Mouse (Mus musculus) heart, postnatal 0 days (tissue): ENCODE data around the gene Fryl.

Experiments
- CTCF ChIP-seq: IDR thresholded peaks from 2 replicates; pipeline ENCODE4 v1.5.1; 2016; ENCODE audit warnings: antibody characterized with exemption, control low read depth, low read depth
- EP300 ChIP-seq: IDR thresholded peaks from 2 replicates; pipeline ENCODE4 v1.6.1; 2016; ENCODE audit warnings: antibody characterized with exemption, low read depth

DNA sequence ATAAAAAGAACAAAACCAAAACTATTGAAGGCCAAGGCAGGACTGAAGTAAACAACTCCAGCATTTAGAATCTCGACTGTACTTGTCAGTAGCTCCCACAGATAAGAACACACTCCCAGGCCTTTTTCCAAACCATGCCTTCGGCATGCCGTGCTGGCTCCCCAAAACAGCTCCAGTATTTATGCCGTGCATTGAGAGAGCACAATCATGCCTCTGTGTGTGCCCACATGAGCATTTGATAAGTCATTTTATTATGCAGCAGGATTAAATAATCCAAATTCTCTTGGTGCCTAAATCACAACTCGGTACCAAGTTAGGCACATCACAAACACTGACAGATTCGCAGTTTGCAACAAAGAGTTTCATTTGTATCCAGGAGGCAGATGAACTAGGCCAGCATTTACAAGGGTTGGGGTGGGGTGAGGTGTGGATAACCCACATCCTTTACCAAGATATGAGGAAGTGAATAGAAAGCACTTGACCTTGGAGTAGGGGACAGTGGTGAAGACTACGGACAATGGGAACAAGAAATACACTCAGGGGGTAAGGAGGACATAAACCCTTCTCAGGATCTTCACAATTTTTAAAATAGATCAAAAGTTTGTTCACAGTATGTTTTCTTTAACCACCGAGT lies 50.3 kb downstream of the Fryl start:
- TF ChIP-seq CTCF (no peak), EP300 (no peak)
